Mouse (Mus musculus): ENCODE data around the gene Tbcd. TPM values are rescaled to one million over a fixed set of nuclear protein-coding genes. Genes with fewer than 3 reads are reported as not detected.
"Not testable (repeated sequence)": the region's sequence is repeated elsewhere in the genome, so short reads cannot be mapped to it uniquely, and the experiment has no call there.

Gene Tbcd
- total RNA-seq, 2 experiments from 2014 or later, result 36.4 to 36.6 TPM

DNA sequence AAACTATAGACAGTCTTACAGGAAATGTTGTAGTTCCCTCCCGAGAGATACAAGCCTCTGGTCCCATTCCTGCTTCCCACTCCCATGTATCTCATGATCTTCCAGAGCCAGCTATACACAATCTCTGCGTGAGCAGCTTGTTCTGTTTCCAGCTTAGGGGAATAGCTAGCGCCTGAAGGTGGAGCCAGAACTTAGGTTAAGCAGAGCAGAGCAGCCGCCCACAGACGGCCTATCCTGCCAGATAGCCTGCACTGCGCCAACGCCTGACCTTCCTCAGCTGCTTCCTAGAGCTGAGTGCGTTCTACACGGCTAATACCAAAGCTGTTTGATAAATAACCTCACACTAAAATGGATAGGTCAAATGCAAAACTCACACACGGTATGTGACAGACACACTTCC is 198.2 kb downstream of the Tbcd start:
- DNase-seq (ENCODE audit: low spot score in 2 of 2), result peak in 1 of 2 experiments; percentile 59

DNA sequence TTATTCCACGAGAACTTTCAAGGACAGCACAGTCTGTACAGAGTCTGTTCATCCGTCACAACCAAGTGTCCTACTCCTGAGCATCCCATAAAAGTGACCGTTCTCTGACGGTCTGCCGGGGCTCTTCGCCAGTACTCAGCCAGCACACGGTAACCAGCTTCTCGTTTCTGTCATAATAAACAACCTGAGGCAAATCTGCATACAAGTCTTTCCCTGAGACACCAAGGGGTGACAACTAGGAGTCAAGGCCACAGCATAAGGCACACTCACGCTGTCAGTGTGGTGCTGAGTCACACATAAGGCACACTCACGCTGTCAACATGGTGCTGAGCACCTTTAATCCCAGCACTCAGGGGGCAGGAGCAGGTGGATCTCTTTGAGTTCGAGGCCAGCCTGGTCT is 198.9 kb downstream of the Tbcd start:
- no peak for DNase-seq (ENCODE audit: low spot score in 2 of 2)

GRCm38 (mm10) chr11:121651556-121651955 is 199.8 kb downstream of the Tbcd start:
- no peak for DNase-seq (ENCODE audit: low spot score in 2 of 2)

- DNase-seq (ENCODE audit: low spot score in 2 of 2), result no peak
Observed at GRCm38 (mm10) chr11:121651983-121652382, 200.2 kb downstream of the Tbcd start.

DNA sequence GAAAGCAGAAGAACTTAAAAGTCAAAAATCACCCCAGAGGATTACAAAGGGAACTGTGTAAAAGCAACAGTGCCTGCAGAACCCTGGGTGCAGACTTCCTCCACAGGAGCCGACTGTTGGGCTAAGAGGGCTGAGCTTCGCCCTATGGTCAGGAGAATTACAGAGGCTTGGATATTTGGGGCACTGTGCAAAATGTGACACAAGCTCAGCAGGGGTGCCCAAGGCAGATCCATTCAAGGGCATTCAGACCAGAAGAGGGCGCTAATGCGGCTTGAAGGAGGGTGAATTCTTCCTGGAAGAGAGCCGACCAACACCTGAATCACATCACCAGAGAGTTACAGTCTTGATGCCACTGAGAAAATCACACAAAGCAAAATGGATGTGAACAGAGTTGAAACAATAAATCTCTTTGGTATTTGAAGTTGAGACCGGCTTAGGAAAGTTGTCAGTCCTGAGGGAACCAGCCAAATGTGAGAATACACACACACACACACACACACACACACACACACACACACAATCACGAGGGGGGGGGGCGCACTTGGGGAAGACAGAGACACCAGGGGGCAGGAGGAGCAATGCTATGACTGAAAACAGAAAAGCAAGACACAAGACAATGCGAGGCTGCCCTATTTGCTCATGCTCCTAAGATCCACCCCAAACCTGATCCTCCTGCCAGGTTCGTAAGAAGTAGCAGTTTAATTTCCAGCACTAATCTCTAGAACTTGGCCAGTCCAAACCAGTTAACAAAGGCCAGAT is 201.0 kb downstream of the Tbcd start:
- peak; percentile 43 to 77 for DNase-seq (ENCODE audit: low spot score in 2 of 2)

- DNase-seq (ENCODE audit: low spot score in 2 of 2), result no peak
Observed at GRCm38 (mm10) chr11:121653631-121654030, 201.9 kb downstream of the Tbcd start.

- no peak for DNase-seq (ENCODE audit: low spot score in 2 of 2)
Observed at GRCm38 (mm10) chr11:121654406-121654945, 202.7 kb downstream of the Tbcd start.

DNA sequence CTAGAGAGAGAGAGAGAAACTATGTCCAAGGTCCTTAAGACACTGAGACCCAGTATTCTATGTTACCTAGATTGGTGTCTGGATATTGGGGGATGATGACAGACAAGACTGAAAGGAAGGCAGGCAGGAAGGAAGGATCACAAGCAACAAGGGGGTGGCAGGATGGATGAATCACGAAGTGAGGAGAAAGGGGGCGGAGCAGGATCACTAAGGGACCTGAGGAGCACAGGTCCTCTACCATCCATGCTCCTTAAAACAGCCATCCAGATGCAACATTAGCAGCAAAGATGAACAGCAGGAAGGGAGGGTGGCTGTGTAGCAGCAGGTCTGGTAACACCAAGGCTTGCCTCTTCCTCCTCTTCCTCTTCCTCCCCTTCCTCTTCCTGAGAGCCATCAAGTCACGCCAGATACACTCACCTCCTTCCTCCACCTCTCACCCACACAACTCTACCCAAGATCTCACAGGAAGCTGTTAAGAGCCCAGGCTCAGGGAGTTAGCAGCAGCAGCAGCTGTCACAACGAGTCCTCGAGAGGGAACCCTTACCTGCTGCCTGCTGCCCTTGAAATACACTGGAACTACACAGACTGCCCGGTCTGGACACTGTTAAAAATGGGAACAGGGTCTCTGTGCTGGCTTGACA is 203.5 kb downstream of the Tbcd start:
- DNase-seq (ENCODE audit: low spot score in 2 of 2), result no peak

DNA sequence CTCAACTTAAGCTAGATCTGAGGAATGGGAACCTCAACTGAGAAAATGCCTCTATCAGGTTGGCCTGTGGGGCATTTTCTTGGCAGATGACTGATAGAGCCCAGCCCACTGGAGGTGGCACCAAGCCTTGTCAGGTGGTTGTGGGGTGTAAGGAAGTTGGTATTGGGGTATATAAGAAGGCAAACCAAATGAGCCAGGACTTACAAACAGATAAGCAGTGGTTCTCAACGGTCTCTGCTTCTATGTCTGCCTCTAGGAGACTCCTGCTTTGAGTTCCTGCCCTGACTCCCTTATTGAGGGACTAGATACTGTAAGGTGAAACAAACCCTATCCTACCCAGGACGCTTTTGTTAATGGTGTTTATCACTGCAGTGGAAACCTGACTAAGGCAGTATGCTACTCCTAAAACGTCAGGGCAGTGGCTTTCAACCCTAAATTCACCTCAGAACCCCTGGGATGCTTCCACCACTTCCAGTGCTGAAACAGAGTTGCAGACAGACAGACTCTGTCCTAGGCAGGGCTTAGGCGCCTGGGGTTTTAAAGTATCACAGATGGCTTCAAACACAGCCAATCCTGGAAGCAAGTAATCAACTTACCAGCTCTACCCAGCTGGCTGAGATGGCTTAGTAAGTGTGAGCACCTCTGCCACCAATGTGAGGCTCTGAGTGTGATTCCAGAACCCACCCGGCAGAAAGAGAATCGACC is 204.2 kb downstream of the Tbcd start:
- DNase-seq (ENCODE audit: low spot score in 2 of 2), result no peak

- no peak for DNase-seq (ENCODE audit: low spot score in 2 of 2)
Observed at GRCm38 (mm10) chr11:121658151-121658550, 206.4 kb downstream of the Tbcd start.

DNA sequence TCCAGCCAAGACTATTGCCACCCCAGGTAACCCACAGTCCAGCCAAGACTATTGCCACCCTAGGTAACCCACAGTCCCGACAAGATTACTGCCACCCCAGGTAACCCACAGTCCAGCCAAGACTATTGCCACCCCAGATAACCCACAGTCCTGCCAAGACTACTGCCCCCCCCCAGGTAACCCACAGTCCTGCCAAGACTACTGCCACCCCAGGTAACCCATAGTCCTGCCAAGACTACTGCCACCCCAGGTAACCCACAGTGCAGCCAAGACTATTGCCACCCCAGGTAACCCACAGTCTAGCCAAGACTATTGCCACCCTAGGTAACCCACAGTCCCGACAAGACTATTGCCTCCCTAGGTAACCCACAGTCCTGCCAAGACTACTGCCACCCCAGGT is 208.9 kb downstream of the Tbcd start:
- DNase-seq (ENCODE audit: low spot score in 2 of 2), result not testable (repeated sequence)

DNA sequence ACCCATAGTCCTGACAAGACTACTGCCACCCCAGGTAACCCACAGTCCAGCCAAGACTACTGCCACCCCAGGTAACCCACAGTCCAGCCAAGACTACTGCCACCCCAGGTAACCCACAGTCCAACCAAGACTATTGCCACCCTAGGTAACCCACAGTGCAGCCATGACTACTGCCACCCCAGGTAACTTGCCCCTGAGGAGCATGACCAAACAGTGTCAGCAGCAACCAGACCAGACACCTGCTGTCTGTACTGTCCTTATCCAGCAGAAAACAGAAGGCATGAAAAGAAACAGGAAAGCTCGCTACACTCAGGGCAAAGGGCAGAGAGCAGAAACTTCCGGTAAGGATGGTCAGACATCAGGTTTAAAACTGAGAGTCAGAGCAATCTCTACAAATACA is 209.4 kb downstream of the Tbcd start:
- DNase-seq (ENCODE audit: low spot score in 2 of 2), result no peak

Other genes with a start within 250 kb of the Tbcd start
- gene Hexdc, start 247.5 kb upstream of the Tbcd start, total RNA-seq (2021), result 10 to 100 TPM; 19.6 to 22.3 TPM
- gene Ogfod3, start 247.2 kb upstream of the Tbcd start, total RNA-seq (2021), result 1 to 10 TPM; 8.2 TPM
- 10 to 100 TPM; 20.0 to 20.4 TPM for gene Cybc1, start 222.6 kb upstream of the Tbcd start, total RNA-seq (2021)
- 10 to 100 TPM; 38.4 to 49.2 TPM for gene Narf, start 214.7 kb upstream of the Tbcd start, total RNA-seq (2021)
- 10 to 100 TPM; 79.6 to 82.2 TPM for gene Foxk2, start 192.0 kb upstream of the Tbcd start, total RNA-seq (2021)
- 10 to 100 TPM; 68.5 to 75.4 TPM for gene Wdr45b, start 97.5 kb upstream of the Tbcd start, total RNA-seq (2021)
- gene Rab40b, start 63.7 kb upstream of the Tbcd start, total RNA-seq (2021), result 10 to 100 TPM; 42.4 to 51.4 TPM
- 10 to 100 TPM; 49.2 to 53.6 TPM for gene Fn3krp, start 30.5 kb upstream of the Tbcd start, total RNA-seq (2021)
- gene Fn3k, start 17.0 kb upstream of the Tbcd start, total RNA-seq (2021), result 10 to 100 TPM; 58.5 to 60.4 TPM
- not detected for gene Zfp750, start 67.4 kb downstream of the Tbcd start, total RNA-seq (2021)
- 1 to 10 TPM; 5.5 to 7.0 TPM for gene B3gntl1, start 221.2 kb downstream of the Tbcd start, total RNA-seq (2021)
- gene Metrnl, start 249.6 kb downstream of the Tbcd start, total RNA-seq (2021), result 10 to 100 TPM; 17.6 to 19.0 TPM